Mouse (Mus musculus): ENCODE data around the gene Tsr3. TPM values are rescaled to one million over a fixed set of nuclear protein-coding genes. Genes with fewer than 3 reads are reported as not detected.

Gene Tsr3
- polyA plus RNA-seq, 1 experiment from 2014 or later, result 62.5 TPM

- Histone ChIP-seq H3K4me3 (ENCODE audit: low read depth, low read length) (no peak overlapping the region), H3K9me3 (ENCODE audit: control insufficient read depth, low read length) (no peaks in the 10 kb centered on the region), H3K27me3 (ENCODE audit: control insufficient read depth, insufficient read depth, low read length) (peaks cover 13% of the 10 kb centered on the region), H3K4me1 (ENCODE audit: control insufficient read depth, insufficient read depth, low read length) (peaks cover 38% of the 10 kb centered on the region), H3K27ac (ENCODE audit: low read depth, low read length) (no peak overlapping the region), H3K4me2 (no peak overlapping the region), H3K36me3 (ENCODE audit: control insufficient read depth, insufficient read depth, low read length) (no peaks in the 10 kb centered on the region), H3K9ac (ENCODE audit: low read length) (no peak overlapping the region)
- no peak for DNase-seq (ENCODE audit: low spot score, missing footprints)
- 52% methylated on average over 2 of the region's 2 CpGs for WGBS
- ATAC-seq (ENCODE audit: low FRiP score), result no peak
Measured at GRCm38 (mm10) chr17:25255110-25255509, 15.1 kb downstream of the Tsr3 start.

GRCm38 (mm10) chr17:25256140-25256754, 16.3 kb downstream of the Tsr3 start, which contains the start of gene Baiap3:
TSS of gene Baiap3 (minus strand) at chr17:25256364.
- no peak within 1 kb of the TSS for H3K27ac ChIP-seq (ENCODE audit: low read depth, low read length)
- no peaks in the 10 kb centered on the region for H3K36me3 ChIP-seq (ENCODE audit: control insufficient read depth, insufficient read depth, low read length)
- H3K4me1 ChIP-seq (ENCODE audit: control insufficient read depth, insufficient read depth, low read length), result peaks cover 38% of the 10 kb centered on the region
- H3K4me3 ChIP-seq (ENCODE audit: low read depth, low read length), result peak within 1 kb of the TSS; percentile 25
- peak within 1 kb of the TSS; percentile 48 for H3K4me2 ChIP-seq
- no peaks in the 10 kb centered on the region for H3K9me3 ChIP-seq (ENCODE audit: control insufficient read depth, low read length)
- ATAC-seq (ENCODE audit: low FRiP score) (peak; percentile 62), DNase-seq (ENCODE audit: low spot score, missing footprints) (peak; percentile 94)
- peaks cover 13% of the 10 kb centered on the region for H3K27me3 ChIP-seq (ENCODE audit: control insufficient read depth, insufficient read depth, low read length)
- WGBS, result 5% methylated on average over 33 of the region's 35 CpGs
- peak within 1 kb of the TSS; percentile 36 for H3K9ac ChIP-seq (ENCODE audit: low read length)

GRCm38 (mm10) chr17:25257804-25258261, 17.9 kb downstream of the Tsr3 start:
- Histone ChIP-seq H3K36me3 (ENCODE audit: control insufficient read depth, insufficient read depth, low read length) (peaks cover 6% of the 10 kb centered on the region), H3K27me3 (ENCODE audit: control insufficient read depth, insufficient read depth, low read length) (peaks cover 13% of the 10 kb centered on the region), H3K27ac (ENCODE audit: low read depth, low read length) (no peak overlapping the region), H3K9me3 (ENCODE audit: control insufficient read depth, low read length) (no peaks in the 10 kb centered on the region), H3K4me2 (no peak overlapping the region), H3K4me1 (ENCODE audit: control insufficient read depth, insufficient read depth, low read length) (peaks cover 29% of the 10 kb centered on the region), H3K9ac (ENCODE audit: low read length) (no peak overlapping the region), H3K4me3 (ENCODE audit: low read depth, low read length) (no peak overlapping the region)
- no peak for ATAC-seq (ENCODE audit: low FRiP score)
- no peak for DNase-seq (ENCODE audit: low spot score, missing footprints)
- 59% methylated on average over 6 of the region's 6 CpGs for WGBS

- peaks cover 54% of the 10 kb centered on the region for H3K36me3 ChIP-seq (ENCODE audit: control insufficient read depth, insufficient read depth, low read length)
- no peak overlapping the region for H3K27ac ChIP-seq (ENCODE audit: low read depth, low read length)
- H3K4me3 ChIP-seq (ENCODE audit: low read depth, low read length), result no peak overlapping the region
- no peaks in the 10 kb centered on the region for H3K27me3 ChIP-seq (ENCODE audit: control insufficient read depth, insufficient read depth, low read length)
- DNase-seq (ENCODE audit: low spot score, missing footprints) (no peak), ATAC-seq (ENCODE audit: low FRiP score) (0 out of 2 replicates have a peak, but pooled peaks have one; percentile 48)
- H3K9me3 ChIP-seq (ENCODE audit: control insufficient read depth, low read length), result no peaks in the 10 kb centered on the region
- H3K4me1 ChIP-seq (ENCODE audit: control insufficient read depth, insufficient read depth, low read length), result no peaks in the 10 kb centered on the region; the same call in 1 of the 2 replicates
- no peak overlapping the region for H3K4me2 ChIP-seq
- no peak overlapping the region for H3K9ac ChIP-seq (ENCODE audit: low read length)
- 72% methylated on average over 3 of the region's 3 CpGs for WGBS
Measured at GRCm38 (mm10) chr17:25264453-25264852, 24.5 kb downstream of the Tsr3 start.

- H3K4me1 ChIP-seq (ENCODE audit: control insufficient read depth, insufficient read depth, low read length), result peaks cover 17% of the 10 kb centered on the region
- no peaks in the 10 kb centered on the region for H3K27me3 ChIP-seq (ENCODE audit: control insufficient read depth, insufficient read depth, low read length)
- no peaks in the 10 kb centered on the region for H3K9me3 ChIP-seq (ENCODE audit: control insufficient read depth, low read length)
- WGBS, result 93% methylated on average over 2 of the region's 2 CpGs
- peak overlapping the region; percentile 20; the same call in 1 of the 2 replicates for H3K9ac ChIP-seq (ENCODE audit: low read length)
- no peak for ATAC-seq (ENCODE audit: low FRiP score)
- DNase-seq (ENCODE audit: low spot score, missing footprints), result no peak
- peaks cover 24% of the 10 kb centered on the region for H3K36me3 ChIP-seq (ENCODE audit: control insufficient read depth, insufficient read depth, low read length)
- peak overlapping the region; percentile 98 for H3K4me3 ChIP-seq (ENCODE audit: low read depth, low read length)
- peak overlapping the region; percentile 99 for H3K4me2 ChIP-seq
- H3K27ac ChIP-seq (ENCODE audit: low read depth, low read length), result no peak overlapping the region
Measured at GRCm38 (mm10) chr17:25270795-25271335, 30.9 kb downstream of the Tsr3 start.

- ATAC-seq (ENCODE audit: low FRiP score) (no peak), DNase-seq (ENCODE audit: low spot score, missing footprints) (peak; percentile 84)
- peaks cover 17% of the 10 kb centered on the region for H3K4me1 ChIP-seq (ENCODE audit: control insufficient read depth, insufficient read depth, low read length)
- H3K4me3 ChIP-seq (ENCODE audit: low read depth, low read length), result peak overlapping the region; percentile 98
- H3K9ac ChIP-seq (ENCODE audit: low read length), result peak overlapping the region; percentile 100
- H3K27ac ChIP-seq (ENCODE audit: low read depth, low read length), result no peak overlapping the region
- no peaks in the 10 kb centered on the region for H3K9me3 ChIP-seq (ENCODE audit: control insufficient read depth, low read length)
- peak overlapping the region; percentile 99 for H3K4me2 ChIP-seq
- H3K36me3 ChIP-seq (ENCODE audit: control insufficient read depth, insufficient read depth, low read length), result peaks cover 12% of the 10 kb centered on the region
- WGBS, result 1% methylated on average over 10 of the region's 10 CpGs
- no peaks in the 10 kb centered on the region for H3K27me3 ChIP-seq (ENCODE audit: control insufficient read depth, insufficient read depth, low read length)
Measured at GRCm38 (mm10) chr17:25272326-25272725, 32.4 kb downstream of the Tsr3 start.

- Histone ChIP-seq H3K4me1 (ENCODE audit: control insufficient read depth, insufficient read depth, low read length) (peaks cover 17% of the 10 kb centered on the region), H3K4me3 (ENCODE audit: low read depth, low read length) (peak overlapping the region; percentile 98), H3K9ac (ENCODE audit: low read length) (peak overlapping the region; percentile 100), H3K36me3 (ENCODE audit: control insufficient read depth, insufficient read depth, low read length) (peaks cover 10% of the 10 kb centered on the region), H3K9me3 (ENCODE audit: control insufficient read depth, low read length) (no peaks in the 10 kb centered on the region), H3K27ac (ENCODE audit: low read depth, low read length) (peak overlapping the region; percentile 97), H3K4me2 (peak overlapping the region; percentile 99), H3K27me3 (ENCODE audit: control insufficient read depth, insufficient read depth, low read length) (no peaks in the 10 kb centered on the region)
- DNase-seq (ENCODE audit: low spot score, missing footprints), result peak; percentile 96
- peak; percentile 90 for ATAC-seq (ENCODE audit: low FRiP score)
- under 1% methylated on average over 72 of the region's 92 CpGs for WGBS
Measured at GRCm38 (mm10) chr17:25272951-25273705, 33.2 kb downstream of the Tsr3 start.

GRCm38 (mm10) chr17:25273706-25274501, 33.9 kb downstream of the Tsr3 start:
- Histone ChIP-seq H3K27ac (ENCODE audit: low read depth, low read length) (peak overlapping the region; percentile 97), H3K4me2 (peak overlapping the region; percentile 45), H3K9me3 (ENCODE audit: control insufficient read depth, low read length) (no peaks in the 10 kb centered on the region), H3K4me3 (ENCODE audit: low read depth, low read length) (peak overlapping the region; percentile 98), H3K4me1 (ENCODE audit: control insufficient read depth, insufficient read depth, low read length) (peaks cover 17% of the 10 kb centered on the region), H3K9ac (ENCODE audit: low read length) (peak overlapping the region; percentile 100), H3K36me3 (ENCODE audit: control insufficient read depth, insufficient read depth, low read length) (peaks cover 4% of the 10 kb centered on the region), H3K27me3 (ENCODE audit: control insufficient read depth, insufficient read depth, low read length) (no peaks in the 10 kb centered on the region)
- 2% methylated on average over 39 of the region's 45 CpGs for WGBS
- peak; percentile 100 for DNase-seq (ENCODE audit: low spot score, missing footprints)
- peak; percentile 89 for ATAC-seq (ENCODE audit: low FRiP score)

Measured in midbrain, embryonic 11.5 days (tissue).